Mouse (Mus musculus): ENCODE measurements at regions not wholly inside any gene's neighbourhood (a gene's known extent, or its start where the extent isn't known, plus 50 kb on each side); places are given as distances from the start of the nearest gene placed in this dataset.

DNA sequence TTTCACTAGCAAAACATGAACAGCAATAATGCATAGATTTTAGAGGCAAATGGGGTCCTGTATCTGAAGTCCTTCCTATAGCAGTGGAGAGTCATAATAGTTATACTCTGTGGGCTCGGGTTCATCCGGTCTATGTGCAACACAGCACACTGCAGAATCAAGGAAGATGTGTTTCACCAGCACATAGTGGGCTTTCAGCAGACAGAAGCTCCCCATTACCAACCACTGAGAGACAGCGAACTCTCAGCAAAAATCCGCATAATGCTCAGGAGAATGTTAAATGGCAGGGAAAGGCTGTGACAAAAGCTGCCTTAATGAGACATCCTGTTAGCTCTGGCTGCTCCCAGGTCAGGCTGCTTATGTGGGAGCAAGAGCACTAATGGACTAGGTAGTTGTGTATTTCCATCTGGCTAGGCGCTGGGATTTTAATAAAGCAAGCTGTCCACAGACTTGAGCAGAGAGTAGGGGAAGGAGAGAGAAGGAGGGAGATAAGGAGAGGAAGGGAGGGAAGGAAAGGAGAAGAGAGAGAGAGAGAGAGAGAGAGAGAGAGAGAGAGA is 286.7 kb upstream of the Cdh11 start:
- no peaks in the 10 kb centered on the region for H3K36me3 ChIP-seq (ENCODE audit: control insufficient read depth, insufficient read depth, low read length)
- no peak for ATAC-seq (ENCODE audit: insufficient number of reproducible peaks, insufficient read depth, low FRiP score, low read depth)
- no peak overlapping the region for H3K4me3 ChIP-seq (ENCODE audit: control insufficient read depth in 1 of 2, insufficient read depth in 1 of 2, low read depth in 1 of 2, low read length in 2 of 2)
- H3K27ac ChIP-seq (replicated peaks in 1 of 2; ENCODE audit: control insufficient read depth in 1 of 2, insufficient read depth in 1 of 2, low read depth in 2 of 2, low read length in 2 of 2): no peak overlapping the region
- H3K9ac ChIP-seq (ENCODE audit: low read length): no peak overlapping the region
- H3K4me2 ChIP-seq (ENCODE audit: low read length): no peak overlapping the region
- H3K9me3 ChIP-seq (ENCODE audit: control insufficient read depth, low read length): no peaks in the 10 kb centered on the region
- H3K4me1 ChIP-seq (ENCODE audit: control insufficient read depth in 2 of 2, insufficient read depth in 2 of 2, low read length in 2 of 2): no peaks in the 10 kb centered on the region
- 75% methylated on average over 5 of the region's 5 CpGs for WGBS
- no peaks in the 10 kb centered on the region for H3K27me3 ChIP-seq (ENCODE audit: control insufficient read depth, insufficient read depth, low read length)

DNA sequence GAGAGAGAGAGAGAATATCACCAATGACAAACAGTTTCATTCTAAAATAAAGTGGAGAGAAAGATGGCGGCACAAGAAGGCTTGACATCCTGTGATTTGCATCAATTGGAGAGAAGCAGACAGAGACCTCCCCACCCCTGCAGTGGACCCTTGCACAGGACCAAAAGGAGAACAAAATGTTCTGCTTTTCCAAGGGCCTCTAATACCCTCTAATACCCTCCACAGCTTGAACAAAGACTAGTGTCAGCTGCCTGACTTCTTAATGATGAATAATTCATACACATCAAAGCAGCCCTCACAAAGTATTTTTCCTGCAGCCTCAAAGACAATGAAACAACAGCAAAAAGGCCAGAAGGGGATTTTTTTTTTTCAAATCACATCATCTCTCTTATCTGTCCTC is 287.2 kb upstream of the Cdh11 start:
- no peaks in the 10 kb centered on the region for H3K36me3 ChIP-seq (ENCODE audit: control insufficient read depth, insufficient read depth, low read length)
- H3K4me2 ChIP-seq (ENCODE audit: low read length): no peak overlapping the region
- WGBS: 89% methylated on average over 1 of the region's 1 CpGs
- no peaks in the 10 kb centered on the region for H3K4me1 ChIP-seq (ENCODE audit: control insufficient read depth in 2 of 2, insufficient read depth in 2 of 2, low read length in 2 of 2)
- no peak for ATAC-seq (ENCODE audit: insufficient number of reproducible peaks, insufficient read depth, low FRiP score, low read depth)
- no peak overlapping the region for H3K27ac ChIP-seq (replicated peaks in 1 of 2; ENCODE audit: control insufficient read depth in 1 of 2, insufficient read depth in 1 of 2, low read depth in 2 of 2, low read length in 2 of 2)
- no peak overlapping the region for H3K4me3 ChIP-seq (ENCODE audit: control insufficient read depth in 1 of 2, insufficient read depth in 1 of 2, low read depth in 1 of 2, low read length in 2 of 2)
- H3K27me3 ChIP-seq (ENCODE audit: control insufficient read depth, insufficient read depth, low read length): no peaks in the 10 kb centered on the region
- no peak overlapping the region for H3K9ac ChIP-seq (ENCODE audit: low read length)
- no peaks in the 10 kb centered on the region for H3K9me3 ChIP-seq (ENCODE audit: control insufficient read depth, low read length)

DNA sequence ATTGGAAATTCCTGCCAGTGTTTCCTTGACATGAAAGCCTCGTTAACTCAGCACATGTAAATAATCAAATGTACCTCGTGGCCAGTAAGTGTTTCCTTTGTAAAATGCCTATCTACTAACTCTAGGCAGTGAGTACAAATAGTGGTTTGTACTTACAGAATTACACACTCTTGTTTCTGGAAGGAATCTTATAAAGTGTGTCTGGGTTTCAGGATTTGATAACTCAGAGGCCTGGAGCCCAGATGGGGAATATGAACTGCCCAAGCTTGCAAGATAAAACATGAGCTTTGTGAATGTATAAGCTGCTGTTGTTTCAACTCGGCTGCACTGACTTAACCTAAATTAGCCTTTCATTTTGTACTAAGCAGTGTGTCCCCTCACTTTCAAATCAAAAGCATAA is 293.1 kb upstream of the Cdh11 start:
- Histone ChIP-seq H3K36me3 (ENCODE audit: control insufficient read depth, insufficient read depth, low read length) (no peaks in the 10 kb centered on the region), H3K4me3 (ENCODE audit: control insufficient read depth in 1 of 2, insufficient read depth in 1 of 2, low read depth in 1 of 2, low read length in 2 of 2) (no peak overlapping the region), H3K27ac (replicated peaks in 1 of 2; ENCODE audit: control insufficient read depth in 1 of 2, insufficient read depth in 1 of 2, low read depth in 2 of 2, low read length in 2 of 2) (no peak overlapping the region), H3K9ac (ENCODE audit: low read length) (no peak overlapping the region), H3K27me3 (ENCODE audit: control insufficient read depth, insufficient read depth, low read length) (no peaks in the 10 kb centered on the region), H3K4me1 (ENCODE audit: control insufficient read depth in 2 of 2, insufficient read depth in 2 of 2, low read length in 2 of 2) (no peaks in the 10 kb centered on the region), H3K4me2 (ENCODE audit: low read length) (no peak overlapping the region), H3K9me3 (ENCODE audit: control insufficient read depth, low read length) (no peaks in the 10 kb centered on the region)
- 0 out of 2 replicates have a peak, but pooled peaks have one; percentile 31 for ATAC-seq (ENCODE audit: insufficient number of reproducible peaks, insufficient read depth, low FRiP score, low read depth)
- WGBS: 36% methylated on average over 3 of the region's 3 CpGs

DNA sequence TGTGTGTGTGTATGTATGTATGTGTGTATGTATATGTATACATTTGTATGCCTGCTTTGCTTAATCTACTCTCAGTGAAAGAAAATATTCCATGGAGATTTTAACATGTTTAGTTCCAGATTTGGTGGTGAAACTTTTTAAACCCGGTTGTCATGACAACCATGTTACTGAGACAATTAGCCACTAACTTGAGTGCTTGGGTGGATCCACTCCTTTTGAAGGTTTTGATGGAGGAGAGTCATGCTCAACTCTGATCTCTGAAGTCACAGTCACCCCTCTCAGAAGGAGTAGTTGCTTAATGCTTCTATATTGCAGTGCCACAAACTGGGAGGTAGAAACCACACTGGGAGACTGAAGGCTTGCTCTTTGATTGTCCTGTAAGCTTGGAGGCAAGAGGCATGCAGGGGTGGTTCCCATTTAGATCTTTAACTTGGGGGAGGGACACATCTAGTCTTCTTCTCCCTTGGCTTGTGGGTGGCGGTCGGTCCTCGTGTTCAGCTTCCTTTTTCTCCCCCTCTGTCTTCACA is 301.6 kb upstream of the Cdh11 start:
- Histone ChIP-seq H3K4me1 (ENCODE audit: control insufficient read depth in 2 of 2, insufficient read depth in 2 of 2, low read length in 2 of 2) (no peaks in the 10 kb centered on the region), H3K36me3 (ENCODE audit: control insufficient read depth, insufficient read depth, low read length) (no peaks in the 10 kb centered on the region), H3K9ac (ENCODE audit: low read length) (no peak overlapping the region), H3K4me2 (ENCODE audit: low read length) (no peak overlapping the region), H3K27me3 (ENCODE audit: control insufficient read depth, insufficient read depth, low read length) (no peaks in the 10 kb centered on the region), H3K9me3 (ENCODE audit: control insufficient read depth, low read length) (no peaks in the 10 kb centered on the region), H3K4me3 (ENCODE audit: control insufficient read depth in 1 of 2, insufficient read depth in 1 of 2, low read depth in 1 of 2, low read length in 2 of 2) (no peak overlapping the region), H3K27ac (replicated peaks in 1 of 2; ENCODE audit: control insufficient read depth in 1 of 2, insufficient read depth in 1 of 2, low read depth in 2 of 2, low read length in 2 of 2) (no peak overlapping the region)
- no peak for ATAC-seq (ENCODE audit: insufficient number of reproducible peaks, insufficient read depth, low FRiP score, low read depth)
- WGBS: 66% methylated on average over 4 of the region's 4 CpGs

DNA sequence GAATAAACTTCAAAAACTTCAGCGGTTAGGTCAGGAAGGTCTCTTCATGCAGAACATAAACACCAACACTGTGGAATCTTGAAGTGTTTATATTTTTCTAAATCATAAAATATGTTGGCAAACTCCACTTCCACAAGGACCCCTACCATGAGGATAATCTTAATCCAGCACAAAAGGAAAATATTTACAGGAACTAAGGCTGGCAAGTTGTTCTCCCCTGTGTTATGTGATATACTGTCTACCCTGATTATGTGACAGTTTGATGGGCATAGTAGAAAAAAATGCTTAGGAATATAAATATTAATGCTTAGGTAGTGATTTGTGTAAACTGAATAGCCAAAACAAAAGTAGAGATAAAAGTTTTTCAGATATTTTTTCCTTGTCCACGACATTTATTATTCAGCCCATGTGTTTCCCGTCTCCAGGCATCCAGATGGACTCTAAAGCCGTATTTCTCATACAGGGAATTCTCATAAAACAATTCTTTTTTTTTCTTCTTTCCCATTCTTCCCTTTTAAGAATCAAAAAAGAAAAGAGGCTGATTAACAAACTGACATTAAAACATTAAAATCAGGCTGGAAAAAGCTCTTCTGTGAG is 311.2 kb upstream of the Cdh11 start:
- 82% methylated on average over 4 of the region's 4 CpGs for WGBS
- ATAC-seq (ENCODE audit: insufficient number of reproducible peaks, insufficient read depth, low FRiP score, low read depth): no peak

DNA sequence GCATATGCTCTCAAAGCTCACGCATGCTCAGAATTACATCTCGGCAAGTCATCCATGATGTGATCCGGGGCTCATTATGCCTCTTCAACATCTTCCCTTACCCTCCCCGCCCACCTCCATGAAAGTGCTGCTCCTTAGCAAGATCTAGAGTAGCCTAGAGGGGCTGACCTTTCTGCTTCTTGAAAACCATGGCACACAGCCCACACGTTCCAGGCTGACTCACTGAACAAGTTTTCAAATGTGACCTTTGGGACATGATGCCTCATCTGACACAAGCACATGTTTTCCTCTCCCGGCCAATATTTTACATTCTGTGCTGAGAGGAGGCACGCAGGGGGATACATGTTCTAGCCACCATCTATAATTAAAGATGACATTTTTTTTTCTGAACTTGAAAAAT is 340.1 kb upstream of the Cdh11 start:
- no peak overlapping the region for H3K4me2 ChIP-seq (ENCODE audit: low read length)
- no peak for ATAC-seq (ENCODE audit: insufficient number of reproducible peaks, insufficient read depth, low FRiP score, low read depth)
- H3K4me3 ChIP-seq (ENCODE audit: control insufficient read depth in 1 of 2, insufficient read depth in 1 of 2, low read depth in 1 of 2, low read length in 2 of 2): no peak overlapping the region
- H3K4me1 ChIP-seq (ENCODE audit: control insufficient read depth in 2 of 2, insufficient read depth in 2 of 2, low read length in 2 of 2): no peaks in the 10 kb centered on the region
- no peaks in the 10 kb centered on the region for H3K36me3 ChIP-seq (ENCODE audit: control insufficient read depth, insufficient read depth, low read length)
- H3K9me3 ChIP-seq (ENCODE audit: control insufficient read depth, low read length): no peaks in the 10 kb centered on the region
- no peak overlapping the region for H3K9ac ChIP-seq (ENCODE audit: low read length)
- H3K27ac ChIP-seq (replicated peaks in 1 of 2; ENCODE audit: control insufficient read depth in 1 of 2, insufficient read depth in 1 of 2, low read depth in 2 of 2, low read length in 2 of 2): no peak overlapping the region
- WGBS: 82% methylated on average over 7 of the region's 7 CpGs
- no peaks in the 10 kb centered on the region for H3K27me3 ChIP-seq (ENCODE audit: control insufficient read depth, insufficient read depth, low read length)

More for the DNA sequence above, 311.2 kb upstream of the Cdh11 start:
- Histone ChIP-seq H3K9me3 (ENCODE audit: control insufficient read depth, low read length) (no peaks in the 10 kb centered on the region), H3K4me1 (ENCODE audit: control insufficient read depth in 2 of 2, insufficient read depth in 2 of 2, low read length in 2 of 2) (no peaks in the 10 kb centered on the region), H3K9ac (ENCODE audit: low read length) (no peak overlapping the region), H3K36me3 (ENCODE audit: control insufficient read depth, insufficient read depth, low read length) (no peaks in the 10 kb centered on the region), H3K27me3 (ENCODE audit: control insufficient read depth, insufficient read depth, low read length) (no peaks in the 10 kb centered on the region), H3K4me2 (ENCODE audit: low read length) (no peak overlapping the region), H3K27ac (replicated peaks in 1 of 2; ENCODE audit: control insufficient read depth in 1 of 2, insufficient read depth in 1 of 2, low read depth in 2 of 2, low read length in 2 of 2) (no peak overlapping the region), H3K4me3 (ENCODE audit: control insufficient read depth in 1 of 2, insufficient read depth in 1 of 2, low read depth in 1 of 2, low read length in 2 of 2) (no peak overlapping the region)

DNA sequence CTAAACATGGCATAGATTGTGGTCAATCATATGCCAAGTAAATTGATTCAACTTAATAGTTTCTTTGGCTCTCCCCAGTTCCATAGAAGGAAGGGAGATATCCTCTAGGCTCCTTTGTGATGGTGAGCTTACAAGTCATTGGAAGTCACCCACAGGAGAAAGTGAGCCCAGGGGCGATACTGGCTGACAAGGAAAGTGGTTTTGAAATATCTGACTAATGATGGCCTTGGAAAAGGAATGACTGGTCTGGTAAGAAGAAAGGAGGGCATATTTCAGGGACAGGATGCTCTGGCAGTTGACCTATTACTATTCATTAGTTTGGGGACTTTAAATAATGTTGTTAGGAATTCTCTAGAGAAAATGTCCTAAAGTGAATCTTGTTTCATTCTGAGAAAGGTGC is 352.7 kb upstream of the Cdh11 start:
- Histone ChIP-seq H3K9ac (ENCODE audit: low read length) (no peak overlapping the region), H3K36me3 (ENCODE audit: control insufficient read depth, insufficient read depth, low read length) (no peaks in the 10 kb centered on the region), H3K4me3 (ENCODE audit: control insufficient read depth in 1 of 2, insufficient read depth in 1 of 2, low read depth in 1 of 2, low read length in 2 of 2) (no peak overlapping the region), H3K4me1 (ENCODE audit: control insufficient read depth in 2 of 2, insufficient read depth in 2 of 2, low read length in 2 of 2) (no peaks in the 10 kb centered on the region), H3K27ac (replicated peaks in 1 of 2; ENCODE audit: control insufficient read depth in 1 of 2, insufficient read depth in 1 of 2, low read depth in 2 of 2, low read length in 2 of 2) (no peak overlapping the region), H3K4me2 (ENCODE audit: low read length) (no peak overlapping the region), H3K27me3 (ENCODE audit: control insufficient read depth, insufficient read depth, low read length) (no peaks in the 10 kb centered on the region), H3K9me3 (ENCODE audit: control insufficient read depth, low read length) (no peaks in the 10 kb centered on the region)
- WGBS: 72% methylated on average over 1 of the region's 1 CpGs
- ATAC-seq (ENCODE audit: insufficient number of reproducible peaks, insufficient read depth, low FRiP score, low read depth): no peak

DNA sequence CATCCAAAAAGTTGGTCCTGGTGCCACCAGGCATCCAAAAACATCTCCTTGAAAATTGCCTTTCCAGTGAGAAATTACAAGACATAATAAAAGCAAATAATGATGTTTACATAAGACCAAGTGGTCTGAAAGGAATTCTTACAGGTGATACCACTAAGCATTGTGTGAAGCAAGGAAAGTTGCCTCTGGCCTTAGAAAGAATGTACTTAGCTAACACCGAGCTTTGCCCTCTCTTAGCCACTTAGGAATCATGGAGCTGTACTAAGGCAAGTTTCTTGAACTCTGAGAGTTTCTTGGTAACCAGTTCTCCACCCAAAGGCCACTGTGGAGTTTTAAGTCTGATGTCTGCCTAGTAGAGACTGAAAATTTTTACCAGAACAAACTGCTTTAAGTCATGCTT is 359.4 kb upstream of the Cdh11 start:
- Histone ChIP-seq H3K9me3 (ENCODE audit: control insufficient read depth, low read length) (no peaks in the 10 kb centered on the region), H3K9ac (ENCODE audit: low read length) (no peak overlapping the region), H3K4me1 (ENCODE audit: control insufficient read depth in 2 of 2, insufficient read depth in 2 of 2, low read length in 2 of 2) (no peaks in the 10 kb centered on the region), H3K4me2 (ENCODE audit: low read length) (no peak overlapping the region), H3K4me3 (ENCODE audit: control insufficient read depth in 1 of 2, insufficient read depth in 1 of 2, low read depth in 1 of 2, low read length in 2 of 2) (no peak overlapping the region), H3K27me3 (ENCODE audit: control insufficient read depth, insufficient read depth, low read length) (no peaks in the 10 kb centered on the region), H3K36me3 (ENCODE audit: control insufficient read depth, insufficient read depth, low read length) (no peaks in the 10 kb centered on the region), H3K27ac (replicated peaks in 1 of 2; ENCODE audit: control insufficient read depth in 1 of 2, insufficient read depth in 1 of 2, low read depth in 2 of 2, low read length in 2 of 2) (no peak overlapping the region)
- no peak for ATAC-seq (ENCODE audit: insufficient number of reproducible peaks, insufficient read depth, low FRiP score, low read depth)
- WGBS: 54% methylated on average over 1 of the region's 1 CpGs
